ENCODE assay signal across 8 mouse cellular contexts in the genomic region with DNA sequence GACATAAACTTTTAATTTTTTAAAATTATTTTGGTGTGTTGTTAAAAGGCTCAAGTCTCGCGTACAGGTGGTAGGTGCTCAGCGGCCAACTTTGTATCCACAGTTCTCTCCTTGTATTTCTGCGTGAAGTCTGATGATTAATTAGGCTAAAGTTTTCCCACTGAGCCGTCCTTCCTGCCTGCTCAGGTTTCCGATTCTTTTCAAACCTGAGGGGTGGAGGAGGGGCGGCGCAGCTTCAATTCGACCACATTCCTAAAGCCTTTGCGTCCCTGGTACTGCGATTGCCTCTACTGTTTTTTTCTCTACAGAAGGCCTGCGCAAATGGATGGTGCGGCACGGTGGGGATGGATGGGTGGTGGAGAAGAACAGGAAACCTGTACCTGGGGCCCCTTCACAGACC. TPM values are rescaled to one million over a fixed set of nuclear protein-coding genes. Genes with fewer than 3 reads are reported as not detected.
DNase-seq lines count a peak whose midpoint lies in the region; ATAC-seq lines count a peak whose summit lies in the region.
"Had no signal": no experiment of that assay in that cellular context is flagged by ENCODE, and none has a peak within 500 bp of the region (broad histone marks: within the 10 kb centered on the region; RNA-seq: fewer than 3 reads in every experiment).

No protein-coding gene starts in this region.

- no peaks in the 10 kb centered on the region for H3K36me3 ChIP-seq in liver, embryonic 12.5 days
- H3K36me3 ChIP-seq in hindbrain, embryonic 13.5 days = no peaks in the 10 kb centered on the region
- H3K36me3 ChIP-seq in stomach, embryonic 14.5 days (ENCODE audit: control insufficient read depth, insufficient read depth, low read length) = no peaks in the 10 kb centered on the region

- WGBS in liver, embryonic 12.5 days (ENCODE audit: insufficient replicate concordance) = 11% methylated on average over 14 of the region's 14 CpGs
- WGBS in hindbrain, embryonic 13.5 days = 18% methylated on average over 14 of the region's 14 CpGs
- 5% methylated on average over 14 of the region's 14 CpGs for WGBS in stomach, embryonic 14.5 days

- peak; percentile 15 for DNase-seq in liver
- DNase-seq in embryo, embryonic 11.5 days (ENCODE audit: low read depth, low spot score) = peak; percentile 40
- DNase-seq in layer of hippocampus, adult 9-10 months (ENCODE audit: low spot score) = no peak
- no peak for DNase-seq in frontal cortex, postnatal 25 days (ENCODE audit: low spot score in 2 of 2)

- peaks cover 48% of the 10 kb centered on the region for H3K27me3 ChIP-seq in liver, embryonic 12.5 days (replicated peaks)
- H3K27me3 ChIP-seq in hindbrain, embryonic 13.5 days = peaks cover 32% of the 10 kb centered on the region
- H3K27me3 ChIP-seq in stomach, embryonic 14.5 days (ENCODE audit: control insufficient read depth, insufficient read depth, low read length) = 0 out of 2 replicates have a peak, but pooled peaks cover 2% of the 10 kb centered on the region

- H3K4me3 ChIP-seq in liver, embryonic 12.5 days = no peak overlapping the region
- 0 out of 2 replicates have a peak overlapping the region, but pooled peaks have one; percentile 61 for H3K4me3 ChIP-seq in hindbrain, embryonic 13.5 days
- H3K4me3 ChIP-seq in stomach, embryonic 14.5 days (ENCODE audit: low read depth, low read length) = no peak overlapping the region
- H3K4me3 ChIP-seq: myocyte had no signal

- H3K9me3 ChIP-seq in liver, embryonic 12.5 days (replicated peaks) = no peaks in the 10 kb centered on the region
- H3K9me3 ChIP-seq in hindbrain, embryonic 13.5 days = no peaks in the 10 kb centered on the region
- no peaks in the 10 kb centered on the region for H3K9me3 ChIP-seq in stomach, embryonic 14.5 days (ENCODE audit: control insufficient read depth, low read depth, low read length)

- no peak overlapping the region for H3K4me2 ChIP-seq in liver, embryonic 12.5 days
- no peak overlapping the region for H3K4me2 ChIP-seq in hindbrain, embryonic 13.5 days
- H3K4me2 ChIP-seq in stomach, embryonic 14.5 days (replicated peaks; ENCODE audit: low read depth, low read length) = peak overlapping the region; percentile 90; the same call in 1 of the 2 replicates

- ATAC-seq in liver, embryonic 12.5 days = no peak
- no peak for ATAC-seq in hindbrain, embryonic 13.5 days (ENCODE audit: low FRiP score)
- no peak; the same call in 1 of the 2 replicates for ATAC-seq in stomach, embryonic 14.5 days (ENCODE audit: insufficient number of reproducible peaks, insufficient read depth, low FRiP score, low read depth)

- peaks cover 11% of the 10 kb centered on the region for H3K4me1 ChIP-seq in liver, embryonic 12.5 days
- peaks cover 17% of the 10 kb centered on the region for H3K4me1 ChIP-seq in hindbrain, embryonic 13.5 days (replicated peaks)
- H3K4me1 ChIP-seq in stomach, embryonic 14.5 days (ENCODE audit: control insufficient read depth, insufficient read depth, low read length) = peaks cover 3% of the 10 kb centered on the region; the same call in 1 of the 2 replicates

- H3K27ac ChIP-seq in liver, embryonic 12.5 days = no peak overlapping the region
- no peak overlapping the region for H3K27ac ChIP-seq in hindbrain, embryonic 13.5 days
- H3K27ac ChIP-seq in stomach, embryonic 14.5 days (ENCODE audit: low read length) = no peak overlapping the region

- no peak overlapping the region for H3K9ac ChIP-seq in liver, embryonic 12.5 days
- H3K9ac ChIP-seq in hindbrain, embryonic 13.5 days = no peak overlapping the region
- H3K9ac ChIP-seq in stomach, embryonic 14.5 days (replicated peaks; ENCODE audit: low read depth, low read length) = no peak overlapping the region

RNA-seq across cellular contexts. Expression of a gene that starts 1.8 kb away (rescaled TPM):
- 0.28 and 0.48 TPM in 2 replicates for polyA plus RNA-seq in liver, embryonic 12.5 days (2016; fragmentation: Nextera tagmentation; extraction: Ambion mirVana)
- 7.0 and 7.4 TPM in 2 replicates for polyA plus RNA-seq in hindbrain, embryonic 13.5 days (2015; fragmentation: Nextera tagmentation; extraction: Ambion mirVana)
- polyA plus RNA-seq in stomach, embryonic 14.5 days (2014; fragmentation: Nextera tagmentation; extraction: Ambion mirVana) = 5.8 and 6.3 TPM in 2 replicates
- polyA plus RNA-seq: myocyte had no signal

RNA-seq across cellular contexts. Expression of a gene that starts 22.2 kb away (rescaled TPM):
- 1.7 and 1.9 TPM in 2 replicates for polyA plus RNA-seq in liver, embryonic 12.5 days (2016; fragmentation: Nextera tagmentation; extraction: Ambion mirVana)
- polyA plus RNA-seq in hindbrain, embryonic 13.5 days (2015; fragmentation: Nextera tagmentation; extraction: Ambion mirVana) = 3.1 and 3.4 TPM in 2 replicates
- 9.5 and 12.1 TPM in 2 replicates for polyA plus RNA-seq in stomach, embryonic 14.5 days (2014; fragmentation: Nextera tagmentation; extraction: Ambion mirVana)

RNA-seq across cellular contexts. Expression of a gene that starts 47.2 kb away (rescaled TPM):
- polyA plus RNA-seq in liver, embryonic 12.5 days (2016; fragmentation: Nextera tagmentation; extraction: Ambion mirVana) = 122 and 123 TPM in 2 replicates
- polyA plus RNA-seq in hindbrain, embryonic 13.5 days (2015; fragmentation: Nextera tagmentation; extraction: Ambion mirVana) = 108 and 114 TPM in 2 replicates
- 129 and 153 TPM in 2 replicates for polyA plus RNA-seq in stomach, embryonic 14.5 days (2014; fragmentation: Nextera tagmentation; extraction: Ambion mirVana)

RNA-seq across cellular contexts. Expression of a gene that starts 47.4 kb away (rescaled TPM):
- 20.4 and 22.3 TPM in 2 replicates for polyA plus RNA-seq in liver, embryonic 12.5 days (2016; fragmentation: Nextera tagmentation; extraction: Ambion mirVana)
- polyA plus RNA-seq in hindbrain, embryonic 13.5 days (2015; fragmentation: Nextera tagmentation; extraction: Ambion mirVana) = 20.6 and 22.6 TPM in 2 replicates
- polyA plus RNA-seq in stomach, embryonic 14.5 days (2014; fragmentation: Nextera tagmentation; extraction: Ambion mirVana) = 24.2 and 24.9 TPM in 2 replicates

Comparison
In these comparisons a context has a peak if more than half of its experiments do, and no peak if none do; other contexts are left out.
1. DNase-seq: peak in liver (single experiment) and embryo, embryonic 11.5 days (single experiment); none in layer of hippocampus, adult 9-10 months (single experiment) and frontal cortex, postnatal 25 days (0 of 2).